10 mouse cellular contexts compared by ENCODE assay signal in the genomic region with DNA sequence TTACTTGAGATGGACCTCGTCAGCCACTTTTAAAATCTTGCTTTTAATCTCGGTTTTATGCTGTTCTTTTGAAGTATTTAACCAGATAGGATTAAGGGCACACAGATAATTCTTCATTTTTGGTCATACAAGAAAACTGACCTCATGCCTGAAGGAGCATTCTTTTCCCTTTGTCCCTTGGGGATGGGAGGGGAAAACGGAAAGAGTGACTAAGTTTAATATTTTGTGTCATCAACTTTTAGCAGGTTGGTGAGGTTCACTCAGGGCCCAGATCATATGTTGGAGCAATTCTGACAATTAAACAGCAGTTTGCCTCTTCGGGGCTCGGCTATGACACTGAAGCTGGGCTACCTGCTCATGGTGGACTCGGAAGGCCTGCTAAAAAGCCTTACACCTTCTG. TPM values are rescaled to one million over a fixed set of nuclear protein-coding genes. Genes with fewer than 3 reads are reported as not detected.
DNase-seq lines count a peak whose midpoint lies in the region; ATAC-seq and TF ChIP-seq lines count a peak whose summit lies in the region.
"Had no signal": no experiment of that assay in that cellular context is flagged by ENCODE, and none has a peak within 500 bp of the region (broad histone marks: within the 10 kb centered on the region; RNA-seq: fewer than 3 reads in every experiment).

No protein-coding gene starts in this region.

- H3K27me3 ChIP-seq in hindbrain, postnatal 0 days (ENCODE audit: insufficient read depth, low read length) = no peaks in the 10 kb centered on the region
- H3K27me3 ChIP-seq in hindbrain, embryonic 14.5 days (ENCODE audit: control insufficient read depth, insufficient read depth, low read length) = no peaks in the 10 kb centered on the region
- no peaks in the 10 kb centered on the region for H3K27me3 ChIP-seq in liver, postnatal 0 days (ENCODE audit: insufficient read depth, low read length)
- H3K27me3 ChIP-seq: lung, embryonic 15.5 days had no signal

- no peaks in the 10 kb centered on the region for H3K9me3 ChIP-seq in hindbrain, postnatal 0 days (ENCODE audit: low read length)
- no peaks in the 10 kb centered on the region for H3K9me3 ChIP-seq in hindbrain, embryonic 14.5 days (ENCODE audit: control insufficient read depth, low read length)
- no peaks in the 10 kb centered on the region for H3K9me3 ChIP-seq in liver, postnatal 0 days (ENCODE audit: low read length)
- H3K9me3 ChIP-seq: lung, embryonic 15.5 days had no signal

- H3K36me3 ChIP-seq in hindbrain, postnatal 0 days (ENCODE audit: insufficient read depth, low read length) = no peaks in the 10 kb centered on the region
- no peaks in the 10 kb centered on the region for H3K36me3 ChIP-seq in hindbrain, embryonic 14.5 days (replicated peaks; ENCODE audit: control insufficient read depth, insufficient read depth)
- H3K36me3 ChIP-seq in liver, postnatal 0 days (replicated peaks; ENCODE audit: insufficient read depth, low read length) = no peaks in the 10 kb centered on the region
- H3K36me3 ChIP-seq: lung, embryonic 15.5 days had no signal

- 89% methylated on average over 6 of the region's 6 CpGs for WGBS in hindbrain, postnatal 0 days
- WGBS in hindbrain, embryonic 14.5 days = 92% methylated on average over 6 of the region's 6 CpGs
- 71% methylated on average over 6 of the region's 6 CpGs for WGBS in liver, postnatal 0 days (ENCODE audit: insufficient replicate concordance)

- no peaks in the 10 kb centered on the region; the same call in 1 of the 2 replicates for H3K4me1 ChIP-seq in hindbrain, postnatal 0 days (ENCODE audit: insufficient read depth, low read length)
- no peaks in the 10 kb centered on the region for H3K4me1 ChIP-seq in hindbrain, embryonic 14.5 days (replicated peaks; ENCODE audit: control insufficient read depth, insufficient read depth, low read length)
- peaks cover 32% of the 10 kb centered on the region for H3K4me1 ChIP-seq in brown adipose tissue, adult 24 weeks (ENCODE audit: control insufficient read depth, insufficient read depth, insufficient read length, low read length)
- H3K4me1 ChIP-seq in liver, postnatal 0 days (ENCODE audit: insufficient read depth) = peaks cover 11% of the 10 kb centered on the region
- H3K4me1 ChIP-seq: lung, embryonic 15.5 days had no signal

- 0 out of 2 replicates have a peak overlapping the region, but pooled peaks have one; percentile 11 for H3K27ac ChIP-seq in hindbrain, postnatal 0 days
- no peak overlapping the region for H3K27ac ChIP-seq in hindbrain, embryonic 14.5 days
- H3K27ac ChIP-seq in brown adipose tissue, adult 24 weeks (replicated peaks; ENCODE audit: low read depth, low read length) = peak overlapping the region; percentile 50
- no peak overlapping the region for H3K27ac ChIP-seq in liver, postnatal 0 days (ENCODE audit: low read depth)
- H3K27ac ChIP-seq: lung, embryonic 15.5 days had no signal

- H3K9ac ChIP-seq in hindbrain, postnatal 0 days (replicated peaks; ENCODE audit: low read length) = no peak overlapping the region
- H3K9ac ChIP-seq in hindbrain, embryonic 14.5 days = no peak overlapping the region
- no peak overlapping the region for H3K9ac ChIP-seq in liver, postnatal 0 days (replicated peaks)
- H3K9ac ChIP-seq: lung, embryonic 15.5 days had no signal

- no peak overlapping the region for H3K4me2 ChIP-seq in hindbrain, postnatal 0 days (ENCODE audit: low read depth, low read length)
- H3K4me2 ChIP-seq in hindbrain, embryonic 14.5 days (replicated peaks) = no peak overlapping the region
- H3K4me2 ChIP-seq in liver, postnatal 0 days (ENCODE audit: low read depth, low read length) = 0 out of 2 replicates have a peak overlapping the region, but pooled peaks have one; percentile 38
- H3K4me2 ChIP-seq: lung, embryonic 15.5 days had no signal

- no peak overlapping the region for H3K4me3 ChIP-seq in hindbrain, postnatal 0 days (ENCODE audit: low read length)
- no peak overlapping the region for H3K4me3 ChIP-seq in hindbrain, embryonic 14.5 days (replicated peaks; ENCODE audit: low read length)
- H3K4me3 ChIP-seq in brown adipose tissue, adult 24 weeks (ENCODE audit: insufficient read depth, low read depth, low read length) = no peak overlapping the region
- no peak overlapping the region for H3K4me3 ChIP-seq in liver, postnatal 0 days (ENCODE audit: low read depth, low read length)
- H3K4me3 ChIP-seq: lung, embryonic 15.5 days had no signal

- no peak for TF ChIP-seq CTCF in hindbrain, postnatal 0 days (IDR thresholded peaks at IDR 0.05; ENCODE audit: low read depth)
- TF ChIP-seq CTCF in liver, postnatal 0 days (IDR thresholded peaks at IDR 0.05; ENCODE audit: low read depth) = no peak

- no peak for DNase-seq in hindbrain, postnatal 0 days (ENCODE audit: low spot score)
- DNase-seq in hindbrain, embryonic 14.5 days (ENCODE audit: low spot score) = no peak
- peak; percentile 18 for DNase-seq in CD4-positive helper T cell, adult 2 months (ENCODE audit: low read depth, low spot score)
- no peak for DNase-seq in liver, postnatal 0 days
- no peak for DNase-seq in cerebellum, postnatal 36 days
- DNase-seq in adrenal gland, postnatal 10 days = no peak
- DNase-seq: adrenal gland, postnatal 14 days; kidney, adult 8-10 months had no signal

- no peak for ATAC-seq in hindbrain, postnatal 0 days
- ATAC-seq in hindbrain, embryonic 14.5 days (ENCODE audit: low FRiP score) = no peak
- no peak for ATAC-seq in liver, postnatal 0 days

- no peak for TF ChIP-seq EP300 in liver, postnatal 0 days (IDR thresholded peaks at IDR 0.05; ENCODE audit: low read depth)

RNA-seq across cellular contexts. Expression of gene Wipf1, which starts 60.0 kb away (rescaled TPM):
- 2.4 and 3.0 TPM in 2 replicates for total RNA-seq in hindbrain, postnatal 0 days (2014; rRNA removed)
- polyA plus RNA-seq in hindbrain, postnatal 0 days (2015; fragmentation: Nextera tagmentation; extraction: Ambion mirVana) = 2.6 TPM in 2 replicates
- polyA plus RNA-seq in hindbrain, embryonic 14.5 days (2014; fragmentation: Nextera tagmentation; extraction: Ambion mirVana) = 3.8 and 3.9 TPM in 2 replicates
- polyA plus RNA-seq in brown adipose tissue, adult 24 weeks (2012; ENCODE audit: insufficient read depth, insufficient read length, missing spikeins) = 7.1 and 8.0 TPM in 2 replicates
- polyA plus RNA-seq in liver, postnatal 0 days (2015; fragmentation: Nextera tagmentation; extraction: Ambion mirVana) = 4.3 TPM in 2 replicates
- total RNA-seq in adrenal gland, postnatal 10 days (2021) = 10 to 100 TPM; 21.1 to 21.3 TPM

Comparison
In these comparisons a context has a peak if more than half of its experiments do, and no peak if none do; other contexts are left out.
1. H3K27ac ChIP-seq: peak in hindbrain, postnatal 0 days (single experiment) and brown adipose tissue, adult 24 weeks (single experiment); none in hindbrain, embryonic 14.5 days (single experiment) and liver, postnatal 0 days (single experiment).